In genomic region chr19:5690343-5690735, GRCm38 (mm10) we compare ENCODE assay signal across 7 mouse cellular contexts. TPM values are rescaled to one million over a fixed set of nuclear protein-coding genes. Genes with fewer than 3 reads are reported as not detected.
A peak's percentile ranks its signal among the peaks of the same experiment; 100 is the strongest.
DNase-seq lines count a peak whose midpoint lies in the region; ATAC-seq lines count a peak whose summit lies in the region.

No protein-coding gene starts in this region.

- H3K36me3 ChIP-seq in embryonic facial prominence, embryonic 12.5 days = peaks cover 49% of the 10 kb centered on the region
- peaks cover 47% of the 10 kb centered on the region for H3K36me3 ChIP-seq in intestine, embryonic 14.5 days (ENCODE audit: control insufficient read depth, insufficient read depth, low read length)
- H3K36me3 ChIP-seq in midbrain, embryonic 12.5 days = peaks cover 46% of the 10 kb centered on the region

- ATAC-seq in embryonic facial prominence, embryonic 12.5 days (ENCODE audit: insufficient number of reproducible peaks, insufficient read depth, low FRiP score, low TSS enrichment) = no peak
- no peak for ATAC-seq in intestine, embryonic 14.5 days (replicated peaks; ENCODE audit: low FRiP score, low TSS enrichment, low read depth)
- no peak for ATAC-seq in midbrain, embryonic 12.5 days (ENCODE audit: low FRiP score, low read depth)
- ATAC-seq in megakaryocyte progenitor cell, adult 5-6 weeks (replicated peaks; ENCODE audit: poor library complexity) = no peak

- no peaks in the 10 kb centered on the region for H3K27me3 ChIP-seq in embryonic facial prominence, embryonic 12.5 days
- H3K27me3 ChIP-seq in intestine, embryonic 14.5 days (replicated peaks; ENCODE audit: control insufficient read depth, insufficient read depth, low read length) = no peaks in the 10 kb centered on the region
- peaks cover 8% of the 10 kb centered on the region for H3K27me3 ChIP-seq in midbrain, embryonic 12.5 days

- WGBS in embryonic facial prominence, embryonic 12.5 days = 66% methylated on average over 15 of the region's 15 CpGs
- WGBS in intestine, embryonic 14.5 days = 55% methylated on average over 15 of the region's 15 CpGs
- 76% methylated on average over 15 of the region's 15 CpGs for WGBS in midbrain, embryonic 12.5 days

- peaks cover 48% of the 10 kb centered on the region for H3K4me1 ChIP-seq in embryonic facial prominence, embryonic 12.5 days
- peaks cover 35% of the 10 kb centered on the region for H3K4me1 ChIP-seq in intestine, embryonic 14.5 days (replicated peaks; ENCODE audit: control insufficient read depth, insufficient read depth, low read length)
- peaks cover 51% of the 10 kb centered on the region for H3K4me1 ChIP-seq in midbrain, embryonic 12.5 days

- H3K4me3 ChIP-seq in embryonic facial prominence, embryonic 12.5 days = peak overlapping the region; percentile 95
- peak overlapping the region; percentile 78 for H3K4me3 ChIP-seq in intestine, embryonic 14.5 days (ENCODE audit: low read depth, low read length)
- peak overlapping the region; percentile 94 for H3K4me3 ChIP-seq in midbrain, embryonic 12.5 days

- H3K9me3 ChIP-seq in embryonic facial prominence, embryonic 12.5 days = no peaks in the 10 kb centered on the region
- H3K9me3 ChIP-seq in intestine, embryonic 14.5 days (ENCODE audit: control insufficient read depth, low read length) = no peaks in the 10 kb centered on the region
- no peaks in the 10 kb centered on the region for H3K9me3 ChIP-seq in midbrain, embryonic 12.5 days

- peak overlapping the region; percentile 94 for H3K4me2 ChIP-seq in embryonic facial prominence, embryonic 12.5 days (replicated peaks)
- peak overlapping the region; percentile 99 for H3K4me2 ChIP-seq in intestine, embryonic 14.5 days (ENCODE audit: low read length)
- H3K4me2 ChIP-seq in midbrain, embryonic 12.5 days (replicated peaks) = peak overlapping the region; percentile 100

- peak overlapping the region; percentile 95 for H3K9ac ChIP-seq in embryonic facial prominence, embryonic 12.5 days
- H3K9ac ChIP-seq in intestine, embryonic 14.5 days (ENCODE audit: low read length) = peak overlapping the region; percentile 72
- H3K9ac ChIP-seq in midbrain, embryonic 12.5 days (replicated peaks) = peak overlapping the region; percentile 80

- DNase-seq in right cerebral cortex, adult 18-20 months = peak; percentile 18
- DNase-seq in right cerebral cortex, postnatal 25 days = no peak
- DNase-seq in intestine, embryonic 14.5 days (ENCODE audit: low spot score) = no peak
- no peak for DNase-seq in embryo, embryonic 10.5 days (ENCODE audit: low spot score)

- peak overlapping the region; percentile 90 for H3K27ac ChIP-seq in embryonic facial prominence, embryonic 12.5 days
- H3K27ac ChIP-seq in intestine, embryonic 14.5 days (ENCODE audit: low read depth) = peak overlapping the region; percentile 81
- no peak overlapping the region for H3K27ac ChIP-seq in midbrain, embryonic 12.5 days (replicated peaks)

RNA-seq across cellular contexts. Expression of gene Pcnx3, which starts 1.6 kb away (rescaled TPM):
- polyA plus RNA-seq in embryonic facial prominence, embryonic 12.5 days (2016; fragmentation: Nextera tagmentation; extraction: Ambion mirVana) = 33.1 and 37.9 TPM in 2 replicates
- polyA plus RNA-seq in intestine, embryonic 14.5 days (2014; fragmentation: Nextera tagmentation; extraction: Ambion mirVana) = 27.6 and 30.8 TPM in 2 replicates
- polyA plus RNA-seq in midbrain, embryonic 12.5 days (2016; fragmentation: Nextera tagmentation; extraction: Ambion mirVana) = 34.1 and 37.4 TPM in 2 replicates
- 21.6 and 24.5 TPM in 2 replicates for total RNA-seq in megakaryocyte progenitor cell, adult 5-6 weeks (2015)
- total RNA-seq in megakaryocyte progenitor cell, adult 5-6 weeks (2017) = 15.6 and 15.7 TPM in 2 replicates

RNA-seq across cellular contexts. Expression of gene Map3k11, which starts 1.8 kb away (rescaled TPM):
- 24.7 and 26.0 TPM in 2 replicates for polyA plus RNA-seq in embryonic facial prominence, embryonic 12.5 days (2016; fragmentation: Nextera tagmentation; extraction: Ambion mirVana)
- 23.2 and 28.8 TPM in 2 replicates for polyA plus RNA-seq in intestine, embryonic 14.5 days (2014; fragmentation: Nextera tagmentation; extraction: Ambion mirVana)
- polyA plus RNA-seq in midbrain, embryonic 12.5 days (2016; fragmentation: Nextera tagmentation; extraction: Ambion mirVana) = 25.4 and 26.2 TPM in 2 replicates
- total RNA-seq in megakaryocyte progenitor cell, adult 5-6 weeks (2015) = 13.0 and 16.1 TPM in 2 replicates
- total RNA-seq in megakaryocyte progenitor cell, adult 5-6 weeks (2017) = 19.2 and 22.9 TPM in 2 replicates

RNA-seq across cellular contexts. Expression of gene Kcnk7, which starts 13.8 kb away (rescaled TPM):
- 0.24 TPM in 1 of 2 replicates, not detected in the other for polyA plus RNA-seq in embryonic facial prominence, embryonic 12.5 days (2016; fragmentation: Nextera tagmentation; extraction: Ambion mirVana)
- 0.30 and 0.45 TPM in 2 replicates for polyA plus RNA-seq in intestine, embryonic 14.5 days (2014; fragmentation: Nextera tagmentation; extraction: Ambion mirVana)
- polyA plus RNA-seq in midbrain, embryonic 12.5 days (2016; fragmentation: Nextera tagmentation; extraction: Ambion mirVana) = 0.36 TPM in 1 of 2 replicates, not detected in the other
- not detected in 2 replicates for total RNA-seq in megakaryocyte progenitor cell, adult 5-6 weeks (2015)
- 0.14 TPM in 1 of 2 replicates, not detected in the other for total RNA-seq in megakaryocyte progenitor cell, adult 5-6 weeks (2017)

RNA-seq across cellular contexts. Expression of gene Sipa1, which starts 26.8 kb away (rescaled TPM):
- 27.0 and 28.7 TPM in 2 replicates for polyA plus RNA-seq in embryonic facial prominence, embryonic 12.5 days (2016; fragmentation: Nextera tagmentation; extraction: Ambion mirVana)
- 18.0 and 21.7 TPM in 2 replicates for polyA plus RNA-seq in intestine, embryonic 14.5 days (2014; fragmentation: Nextera tagmentation; extraction: Ambion mirVana)
- 18.8 and 20.6 TPM in 2 replicates for polyA plus RNA-seq in midbrain, embryonic 12.5 days (2016; fragmentation: Nextera tagmentation; extraction: Ambion mirVana)
- total RNA-seq in megakaryocyte progenitor cell, adult 5-6 weeks (2015) = 16.4 and 24.2 TPM in 2 replicates
- total RNA-seq in megakaryocyte progenitor cell, adult 5-6 weeks (2017) = 19.2 and 24.0 TPM in 2 replicates

RNA-seq across cellular contexts. Expression of gene Ehbp1l1, which starts 35.8 kb away (rescaled TPM):
- 14.4 TPM in 2 replicates for polyA plus RNA-seq in embryonic facial prominence, embryonic 12.5 days (2016; fragmentation: Nextera tagmentation; extraction: Ambion mirVana)
- polyA plus RNA-seq in intestine, embryonic 14.5 days (2014; fragmentation: Nextera tagmentation; extraction: Ambion mirVana) = 29.6 and 33.6 TPM in 2 replicates
- 8.2 and 9.1 TPM in 2 replicates for polyA plus RNA-seq in midbrain, embryonic 12.5 days (2016; fragmentation: Nextera tagmentation; extraction: Ambion mirVana)
- total RNA-seq in megakaryocyte progenitor cell, adult 5-6 weeks (2015) = 7.9 and 8.1 TPM in 2 replicates
- 27.2 and 30.3 TPM in 2 replicates for total RNA-seq in megakaryocyte progenitor cell, adult 5-6 weeks (2017)
